Mouse (Mus musculus): Measurements from ENCODE around the gene Ccdc130.

The Ccdc130 gene

GRCm38 (mm10) chr8:84269950-84270773 lies at the start of gene Ccdc130:
TSS of gene Ccdc130 (minus strand) at chr8:84270380.
- peak; percentile 100 for DNase-seq

GRCm38 (mm10) chr8:84308376-84308775 lies 38.2 kb upstream of the Ccdc130 start:
- DNase-seq: no peak

- DNase-seq: no peak
Measured at GRCm38 (mm10) chr8:84303951-84304350, 33.8 kb upstream of the Ccdc130 start.

- DNase-seq: no peak
Measured at GRCm38 (mm10) chr8:84297029-84297785, 27.0 kb upstream of the Ccdc130 start.

GRCm38 (mm10) chr8:84291688-84292087 lies 21.5 kb upstream of the Ccdc130 start:
- peak in 1 of 2 experiments; percentile 30 for DNase-seq

GRCm38 (mm10) chr8:84291086-84291485 lies 20.9 kb upstream of the Ccdc130 start:
- no peak for DNase-seq

GRCm38 (mm10) chr8:84288892-84289291 lies 18.7 kb upstream of the Ccdc130 start:
- DNase-seq: peak in 1 of 2 experiments; percentile 35

GRCm38 (mm10) chr8:84285665-84286064 lies 15.5 kb upstream of the Ccdc130 start:
- DNase-seq: peak in 1 of 2 experiments; percentile 55

GRCm38 (mm10) chr8:84284608-84285063 lies 14.5 kb upstream of the Ccdc130 start:
- no peak for DNase-seq

- no peak for DNase-seq
Measured at GRCm38 (mm10) chr8:84280777-84281176, 10.6 kb upstream of the Ccdc130 start.

- no peak for DNase-seq
Measured at GRCm38 (mm10) chr8:84276447-84276846, 6.3 kb upstream of the Ccdc130 start.

- DNase-seq: no peak
Measured at GRCm38 (mm10) chr8:84273968-84274367, 3.8 kb upstream of the Ccdc130 start.

- no peak for DNase-seq
Measured at GRCm38 (mm10) chr8:84272302-84272701, 2.1 kb upstream of the Ccdc130 start.

GRCm38 (mm10) chr8:84261098-84261497 lies 9.1 kb downstream of the Ccdc130 start:
- no peak for DNase-seq

- DNase-seq: peak; percentile 71 to 78
Measured at GRCm38 (mm10) chr8:84256822-84257610, 13.2 kb downstream of the Ccdc130 start, which contains the start of gene Mri1. TSS of gene Mri1 (minus strand) at chr8:84257326.

GRCm38 (mm10) chr8:84256458-84256821 lies 13.7 kb downstream of the Ccdc130 start:
- DNase-seq: peak in 1 of 2 experiments; percentile 25

GRCm38 (mm10) chr8:84255858-84256257 lies 14.3 kb downstream of the Ccdc130 start:
- DNase-seq: no peak

GRCm38 (mm10) chr8:84249257-84250170 lies 20.7 kb downstream of the Ccdc130 start, which contains the start of gene D8Ertd738e:
TSS of gene D8Ertd738e (minus strand) at chr8:84249719.
- peak; percentile 86 to 89 for DNase-seq

GRCm38 (mm10) chr8:84241821-84242220 lies 28.4 kb downstream of the Ccdc130 start:
- peak; percentile 64 to 65 for DNase-seq

GRCm38 (mm10) chr8:84241167-84241566 lies 29.0 kb downstream of the Ccdc130 start:
- DNase-seq: no peak

GRCm38 (mm10) chr8:84237542-84238229 lies 32.5 kb downstream of the Ccdc130 start:
- no peak for DNase-seq

Measured in kidney, adult 8-10 months (tissue).